ENCODE assay signal across 9 mouse cellular contexts in the genomic region with DNA sequence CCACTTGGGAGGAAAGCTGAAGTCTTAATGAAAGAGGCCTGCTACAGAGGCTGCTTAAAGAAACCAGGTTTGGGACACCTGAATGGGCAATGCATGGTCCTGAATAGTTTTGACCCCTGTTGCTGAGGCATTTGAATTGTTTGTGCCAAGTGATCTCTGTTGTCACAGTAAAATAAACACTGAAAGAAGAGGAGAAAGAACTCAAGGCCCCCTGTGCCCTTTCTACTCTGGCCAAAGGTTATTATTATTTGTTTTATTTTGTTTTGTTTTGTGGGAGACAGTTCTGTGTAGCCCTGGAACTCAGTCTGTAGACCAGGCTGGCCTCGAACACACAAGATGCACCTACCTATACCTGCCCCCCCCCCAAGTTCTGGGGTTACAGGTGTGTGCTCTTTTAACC. TPM values are rescaled to one million over a fixed set of nuclear protein-coding genes. Genes with fewer than 3 reads are reported as not detected.
DNase-seq lines count a peak whose midpoint lies in the region; ATAC-seq and TF ChIP-seq lines count a peak whose summit lies in the region.
"Had no signal": no experiment of that assay in that cellular context is flagged by ENCODE, and none has a peak within 500 bp of the region (broad histone marks: within the 10 kb centered on the region; RNA-seq: fewer than 3 reads in every experiment).

No protein-coding gene starts in this region.

- no peak for DNase-seq in lung, embryonic 14.5 days
- no peak for DNase-seq in lung, postnatal 14 days
- DNase-seq in left cerebral cortex, adult 18-20 months (ENCODE audit: low spot score in 2 of 2) = no peak
- DNase-seq in cerebellum, adult 18-20 months = no peak

- H3K27me3 ChIP-seq in lung, embryonic 14.5 days (ENCODE audit: insufficient read depth, low read length) = peaks cover 21% of the 10 kb centered on the region
- peaks cover 9% of the 10 kb centered on the region; the same call in 1 of the 2 replicates for H3K27me3 ChIP-seq in forebrain, embryonic 15.5 days
- H3K27me3 ChIP-seq in limb, embryonic 13.5 days = peaks cover 46% of the 10 kb centered on the region
- peaks cover 3% of the 10 kb centered on the region; the same call in 1 of the 2 replicates for H3K27me3 ChIP-seq in neural tube, embryonic 14.5 days (ENCODE audit: control insufficient read depth, insufficient read depth, low read length)
- H3K27me3 ChIP-seq: Patski had no signal

- no peak for ATAC-seq in lung, embryonic 14.5 days (ENCODE audit: insufficient read depth)
- ATAC-seq in forebrain, embryonic 15.5 days (replicated peaks) = no peak
- no peak for ATAC-seq in limb, embryonic 13.5 days (ENCODE audit: low FRiP score, low read depth)
- no peak for ATAC-seq in neural tube, embryonic 14.5 days (ENCODE audit: low read depth)

- TF ChIP-seq CTCF in lung, embryonic 14.5 days (IDR thresholded peaks at IDR 0.05; ENCODE audit: low read depth) = no peak

- H3K4me2 ChIP-seq in lung, embryonic 14.5 days = peak overlapping the region; percentile 76
- H3K4me2 ChIP-seq in forebrain, embryonic 15.5 days (replicated peaks) = peak overlapping the region; percentile 96
- peak overlapping the region; percentile 93 for H3K4me2 ChIP-seq in limb, embryonic 13.5 days (replicated peaks)
- H3K4me2 ChIP-seq in neural tube, embryonic 14.5 days (ENCODE audit: low read depth, low read length) = peak overlapping the region; percentile 95

- H3K36me3 ChIP-seq in lung, embryonic 14.5 days (ENCODE audit: insufficient read depth) = no peaks in the 10 kb centered on the region
- H3K36me3 ChIP-seq in forebrain, embryonic 15.5 days = no peaks in the 10 kb centered on the region
- H3K36me3 ChIP-seq in limb, embryonic 13.5 days = no peaks in the 10 kb centered on the region
- no peaks in the 10 kb centered on the region for H3K36me3 ChIP-seq in neural tube, embryonic 14.5 days (ENCODE audit: control insufficient read depth, insufficient read depth, low read length)

- peaks cover 19% of the 10 kb centered on the region for H3K4me1 ChIP-seq in lung, embryonic 14.5 days (ENCODE audit: insufficient read depth)
- peaks cover 41% of the 10 kb centered on the region for H3K4me1 ChIP-seq in forebrain, embryonic 15.5 days
- H3K4me1 ChIP-seq in limb, embryonic 13.5 days = peaks cover 42% of the 10 kb centered on the region
- peaks cover 19% of the 10 kb centered on the region for H3K4me1 ChIP-seq in neural tube, embryonic 14.5 days (ENCODE audit: control insufficient read depth, insufficient read depth, low read length)

- 44% methylated on average over 1 of the region's 1 CpGs for WGBS in lung, embryonic 14.5 days
- 67% methylated on average over 1 of the region's 1 CpGs for WGBS in forebrain, embryonic 15.5 days
- WGBS in limb, embryonic 13.5 days = 56% methylated on average over 1 of the region's 1 CpGs
- WGBS in neural tube, embryonic 14.5 days = 89% methylated on average over 1 of the region's 1 CpGs

- no peak overlapping the region for H3K27ac ChIP-seq in lung, embryonic 14.5 days (ENCODE audit: low read depth)
- no peak overlapping the region for H3K27ac ChIP-seq in forebrain, embryonic 15.5 days (replicated peaks)
- no peak overlapping the region for H3K27ac ChIP-seq in limb, embryonic 13.5 days
- no peak overlapping the region for H3K27ac ChIP-seq in neural tube, embryonic 14.5 days (ENCODE audit: low read depth, low read length)

- H3K4me3 ChIP-seq in lung, embryonic 14.5 days (ENCODE audit: low read depth, low read length) = peak overlapping the region; percentile 55; the same call in 1 of the 2 replicates
- H3K4me3 ChIP-seq in forebrain, embryonic 15.5 days = peak overlapping the region; percentile 50
- peak overlapping the region; percentile 53 for H3K4me3 ChIP-seq in limb, embryonic 13.5 days
- no peak overlapping the region for H3K4me3 ChIP-seq in neural tube, embryonic 14.5 days (ENCODE audit: low read depth, low read length)

- H3K9me3 ChIP-seq in lung, embryonic 14.5 days (ENCODE audit: low read depth, low read length) = no peaks in the 10 kb centered on the region
- H3K9me3 ChIP-seq in forebrain, embryonic 15.5 days = no peaks in the 10 kb centered on the region
- no peaks in the 10 kb centered on the region for H3K9me3 ChIP-seq in limb, embryonic 13.5 days
- no peaks in the 10 kb centered on the region for H3K9me3 ChIP-seq in neural tube, embryonic 14.5 days (ENCODE audit: control insufficient read depth, low read length)

- H3K9ac ChIP-seq in lung, embryonic 14.5 days = no peak overlapping the region
- H3K9ac ChIP-seq in forebrain, embryonic 15.5 days (replicated peaks) = 0 out of 2 replicates have a peak overlapping the region, but pooled peaks have one; percentile 50
- H3K9ac ChIP-seq in limb, embryonic 13.5 days = peak overlapping the region; percentile 54; the same call in 1 of the 2 replicates
- no peak overlapping the region for H3K9ac ChIP-seq in neural tube, embryonic 14.5 days (replicated peaks; ENCODE audit: low read depth, low read length)

RNA-seq across cellular contexts. Expression of a gene that starts 1.3 kb away (rescaled TPM):
- polyA plus RNA-seq in lung, embryonic 14.5 days (2014; fragmentation: Nextera tagmentation; extraction: Ambion mirVana) = 61.8 and 61.9 TPM in 2 replicates
- polyA plus RNA-seq in forebrain, embryonic 15.5 days (2015; fragmentation: Nextera tagmentation; extraction: Ambion mirVana) = 19.8 and 20.3 TPM in 2 replicates
- 194 and 198 TPM in 2 replicates for polyA plus RNA-seq in limb, embryonic 13.5 days (2015; fragmentation: Nextera tagmentation; extraction: Ambion mirVana)
- 15.3 and 31.0 TPM in 2 replicates for polyA plus RNA-seq in neural tube, embryonic 14.5 days (2014; fragmentation: Nextera tagmentation; extraction: Ambion mirVana)
- 1 to 10 TPM; 2.8 to 3.0 TPM for total RNA-seq in left cerebral cortex, adult 18-20 months (2021)

RNA-seq across cellular contexts. Expression of a gene that starts 2.1 kb away (rescaled TPM):
- polyA plus RNA-seq in lung, embryonic 14.5 days (2014; fragmentation: Nextera tagmentation; extraction: Ambion mirVana) = 24.3 and 35.2 TPM in 2 replicates
- 24.8 and 24.9 TPM in 2 replicates for polyA plus RNA-seq in forebrain, embryonic 15.5 days (2015; fragmentation: Nextera tagmentation; extraction: Ambion mirVana)
- polyA plus RNA-seq in limb, embryonic 13.5 days (2015; fragmentation: Nextera tagmentation; extraction: Ambion mirVana) = 9.8 and 11.5 TPM in 2 replicates
- polyA plus RNA-seq in neural tube, embryonic 14.5 days (2014; fragmentation: Nextera tagmentation; extraction: Ambion mirVana) = 108 and 158 TPM in 2 replicates
- 100 to 1,000 TPM; 416 to 479 TPM for total RNA-seq in left cerebral cortex, adult 18-20 months (2021)

RNA-seq across cellular contexts. Expression of a gene that starts 5.5 kb away (rescaled TPM):
- 0.30 and 0.39 TPM in 2 replicates for polyA plus RNA-seq in lung, embryonic 14.5 days (2014; fragmentation: Nextera tagmentation; extraction: Ambion mirVana)
- 0.28 TPM in 1 of 2 replicates, not detected in the other for polyA plus RNA-seq in forebrain, embryonic 15.5 days (2015; fragmentation: Nextera tagmentation; extraction: Ambion mirVana)
- polyA plus RNA-seq in limb, embryonic 13.5 days (2015; fragmentation: Nextera tagmentation; extraction: Ambion mirVana) = 0.15 TPM in 1 of 2 replicates, not detected in the other
- 2.4 and 3.0 TPM in 2 replicates for polyA plus RNA-seq in neural tube, embryonic 14.5 days (2014; fragmentation: Nextera tagmentation; extraction: Ambion mirVana)
- not detected for total RNA-seq in left cerebral cortex, adult 18-20 months (2021)
- total RNA-seq: heart, postnatal 25 days had no signal

RNA-seq across cellular contexts. Expression of a gene that starts 7.9 kb away (rescaled TPM):
- 0.63 and 0.87 TPM in 2 replicates for polyA plus RNA-seq in lung, embryonic 14.5 days (2014; fragmentation: Nextera tagmentation; extraction: Ambion mirVana)
- 0.42 and 0.48 TPM in 2 replicates for polyA plus RNA-seq in forebrain, embryonic 15.5 days (2015; fragmentation: Nextera tagmentation; extraction: Ambion mirVana)
- 0.33 and 0.66 TPM in 2 replicates for polyA plus RNA-seq in limb, embryonic 13.5 days (2015; fragmentation: Nextera tagmentation; extraction: Ambion mirVana)
- polyA plus RNA-seq in neural tube, embryonic 14.5 days (2014; fragmentation: Nextera tagmentation; extraction: Ambion mirVana) = 1.2 and 1.3 TPM in 2 replicates
- not detected for total RNA-seq in left cerebral cortex, adult 18-20 months (2021)
- total RNA-seq: heart, postnatal 25 days had no signal
- polyA plus RNA-seq: Patski had no signal

RNA-seq across cellular contexts. Expression of a gene that starts 13.6 kb away (rescaled TPM):
- polyA plus RNA-seq in lung, embryonic 14.5 days (2014; fragmentation: Nextera tagmentation; extraction: Ambion mirVana) = 199 and 219 TPM in 2 replicates
- 330 and 334 TPM in 2 replicates for polyA plus RNA-seq in forebrain, embryonic 15.5 days (2015; fragmentation: Nextera tagmentation; extraction: Ambion mirVana)
- 247 and 248 TPM in 2 replicates for polyA plus RNA-seq in limb, embryonic 13.5 days (2015; fragmentation: Nextera tagmentation; extraction: Ambion mirVana)
- 245 and 254 TPM in 2 replicates for polyA plus RNA-seq in neural tube, embryonic 14.5 days (2014; fragmentation: Nextera tagmentation; extraction: Ambion mirVana)
- total RNA-seq in left cerebral cortex, adult 18-20 months (2021) = 10 to 100 TPM; 74.5 to 79.4 TPM

Comparison
In these comparisons a context has a peak if more than half of its experiments do, and no peak if none do; other contexts are left out.
1. H3K9ac ChIP-seq: peak in forebrain, embryonic 15.5 days (single experiment) and limb, embryonic 13.5 days (single experiment); none in lung, embryonic 14.5 days (single experiment) and neural tube, embryonic 14.5 days (single experiment).
2. Peak in every context shown above with its lines, with median percentiles within 50 percentile points of each other: H3K4me2 ChIP-seq.